Mouse (Mus musculus) CH12.LX (cell line): Measurements from ENCODE around the gene Olfr1320. TPM values are rescaled to one million over a fixed set of nuclear protein-coding genes. Genes with fewer than 3 reads are reported as not detected.
"Not testable (repeated sequence)": the region's sequence is repeated elsewhere in the genome, so short reads cannot be mapped to it uniquely, and the experiment has no call there.

Experiments
- DNase-seq: peaks from one replicate; pipeline ENCODE4 v3.0.0-alpha.2; 2013; ENCODE audit errors: extremely low read depth
- H3K27ac ChIP-seq: 2 replicates; pipeline ENCODE4 v1.5.1; 2012; ENCODE audit warnings: low read depth, mild to moderate bottlenecking, control low read depth, moderate library complexity; ENCODE audit not compliant: insufficient read depth
- H3K27me3 ChIP-seq: replicated peaks from 2 replicates; pipeline ENCODE3; 2012; ENCODE audit warnings: inconsistent platforms
- H3K36me3 ChIP-seq, 2 experiments: replicated peaks in 1 of 2; 2 replicates each; pipeline versions ENCODE3 to v1.6.1; 2012; ENCODE audit warnings: inconsistent platforms in 1 of 2, low read length in 1 of 2, mild to moderate bottlenecking in 1 of 2, mixed read lengths in 1 of 2, moderate library complexity in 1 of 2; ENCODE audit not compliant: control insufficient read depth in 1 of 2, insufficient read depth in 1 of 2
- H3K4me1 ChIP-seq, 2 experiments: 2 replicates each; pipeline ENCODE4 v1.6.1; 2012; ENCODE audit warnings: inconsistent platforms in 1 of 2, moderate library complexity in 1 of 2; ENCODE audit not compliant: insufficient read depth in 2 of 2, control insufficient read depth in 1 of 2
- H3K4me2 ChIP-seq: 2 replicates; pipeline ENCODE4 v1.6.1; 2012; ENCODE audit warnings: low read depth, mild to moderate bottlenecking, control low read depth; ENCODE audit not compliant: poor library complexity, insufficient read depth, severe bottlenecking
- H3K4me3 ChIP-seq, 3 experiments: fragments of 150-350 bp in 1 of 3; sonication (generic) in 1 of 3; replicated peaks in 1 of 3; 2 replicates each; pipeline versions ENCODE3 to v1.5.1; 2011 to 2012; ENCODE audit warnings: low read depth in 2 of 3, low read length in 2 of 3, mild to moderate bottlenecking in 2 of 3, moderate library complexity in 2 of 3, control low read depth in 1 of 3, improper control_type of control experiment in 1 of 3, inconsistent platforms in 1 of 3, mixed read lengths in 1 of 3; ENCODE audit not compliant: poor library complexity in 1 of 3
- H3K79me2 ChIP-seq: replicated peaks from 2 replicates; pipeline ENCODE4 v1.6.1; 2012; ENCODE audit warnings: mild to moderate bottlenecking, moderate library complexity; ENCODE audit not compliant: control insufficient read depth, poor library complexity, insufficient read depth, severe bottlenecking; ENCODE audit errors: extremely low read depth
- H3K9ac ChIP-seq: 2 replicates; pipeline ENCODE4 v1.6.1; 2012; ENCODE audit warnings: low read depth, mild to moderate bottlenecking, control low read depth, moderate library complexity; ENCODE audit not compliant: insufficient read depth
- H3K9me3 ChIP-seq: replicated peaks from 2 replicates; pipeline ENCODE3; 2012; ENCODE audit warnings: low read length, inconsistent platforms, mixed read lengths
- BHLHE40 ChIP-seq: IDR thresholded peaks from 2 replicates; pipeline ENCODE4 v1.6.1; 2011; ENCODE audit warnings: mild to moderate bottlenecking, low read depth, low read length, improper control_type of control experiment
- CHD1 ChIP-seq: IDR thresholded peaks from 2 replicates; pipeline ENCODE4 v1.6.1; 2012; ENCODE audit warnings: low read depth, low read length, improper control_type of control experiment, inconsistent platforms
- E2F4 ChIP-seq: IDR thresholded peaks from 2 replicates; pipeline ENCODE4 v1.6.1; 2011; ENCODE audit warnings: low read depth, low read length, improper control_type of control experiment; ENCODE audit not compliant: insufficient replicate concordance
- ELF1 ChIP-seq: IDR thresholded peaks from 2 replicates; pipeline ENCODE4 v1.6.1; 2014; ENCODE audit warnings: low read depth, mild to moderate bottlenecking, inconsistent platforms, low read length, improper control_type of control experiment
- EP300 ChIP-seq: IDR thresholded peaks from 2 replicates; pipeline ENCODE4 v1.6.1; 2011; ENCODE audit warnings: low read length, improper control_type of control experiment
- IRF4 ChIP-seq: IDR thresholded peaks from 2 replicates; pipeline ENCODE4 v1.6.1; 2014; ENCODE audit warnings: low read depth, mild to moderate bottlenecking, inconsistent platforms, low read length, improper control_type of control experiment
- JUN ChIP-seq: IDR thresholded peaks from 2 replicates; pipeline ENCODE4 v1.6.1; 2011; ENCODE audit warnings: low read depth, mild to moderate bottlenecking, low read length, improper control_type of control experiment, moderate library complexity; ENCODE audit not compliant: insufficient read depth
- JUND ChIP-seq: conservative IDR thresholded peaks from 2 replicates; pipeline ENCODE4 v1.6.1; 2011; ENCODE audit warnings: low read depth, low read length, improper control_type of control experiment
- KAT2A ChIP-seq: IDR thresholded peaks from 2 replicates; pipeline ENCODE4 v1.6.1; 2012; ENCODE audit warnings: low read length, improper control_type of control experiment, inconsistent platforms; ENCODE audit not compliant: insufficient replicate concordance
- MAFK ChIP-seq: IDR thresholded peaks from 2 replicates; pipeline ENCODE4 v1.6.1; 2011; ENCODE audit warnings: low read length, improper control_type of control experiment; ENCODE audit not compliant: insufficient replicate concordance
- POLR2A ChIP-seq: IDR thresholded peaks from 2 replicates; pipeline ENCODE4 v1.6.1; 2011; ENCODE audit warnings: low read depth, mild to moderate bottlenecking, improper control_type of control experiment, low read length
- RAD21 ChIP-seq: IDR thresholded peaks from 2 replicates; pipeline ENCODE4 v1.6.1; 2011; ENCODE audit warnings: low read depth, mild to moderate bottlenecking, low read length, improper control_type of control experiment, moderate library complexity
- TBP ChIP-seq: conservative IDR thresholded peaks from 2 replicates; pipeline ENCODE4 v1.6.1; 2011; ENCODE audit warnings: low read depth, low read length, improper control_type of control experiment
- TCF12 ChIP-seq: IDR thresholded peaks from 2 replicates; pipeline ENCODE4 v1.6.1; 2014; ENCODE audit warnings: low read depth, mild to moderate bottlenecking, inconsistent platforms, low read length, improper control_type of control experiment
- ZC3H11A ChIP-seq: IDR thresholded peaks from 2 replicates; pipeline ENCODE4 v1.6.1; 2012; ENCODE audit warnings: low read depth, mild to moderate bottlenecking, inconsistent platforms, low read length, improper control_type of control experiment
- ZKSCAN1 ChIP-seq: IDR thresholded peaks from 2 replicates; pipeline ENCODE4 v1.6.1; 2012; ENCODE audit warnings: low read depth, inconsistent platforms, low read length, improper control_type of control experiment, borderline replicate concordance
- ZNF384 ChIP-seq: IDR thresholded peaks from 2 replicates; pipeline ENCODE4 v1.6.1; 2012; ENCODE audit warnings: low read depth, low read length, improper control_type of control experiment, inconsistent platforms
- dilution Hi-C: fragments of 300-500 bp; cut with MboI; formaldehyde crosslinking; loops from 2 replicates; pipeline ENCODE4 v1.14.3; 2020; ENCODE audit warnings: low sequenced_read_pairs; ENCODE audit not compliant: extremely low pct_unique_long_range_greater_than_20kb, extremely low pct_ligation_motif_present
- in situ Hi-C: fragments of 300-500 bp; cut with MboI; formaldehyde crosslinking; loops from 3 replicates; pipeline ENCODE4 v1.14.3; 2019; ENCODE audit warnings: low sequenced_read_pairs, low pct_ligation_motif_present, low pct_unique_long_range_greater_than_20kb, mixed read lengths
- polyA plus RNA-seq: library from polyadenylated mRNA; unstranded; fragments of >175 nt; gene quantifications from 2 replicates; pipeline ENCODE4 v1.2.1, GENCODE M21; 2012; ENCODE audit warnings: low read depth; ENCODE audit not compliant: insufficient read length
- total RNA-seq, 2 experiments: library from RNA; depleted of rRNA; stranded (reverse); fragments of 300-350 nt in 1 of 2; fragments of >200 nt in 1 of 2; gene quantifications; 2 replicates each; pipeline ENCODE4 v1.2.3; 2012 to 2014

The Olfr1320 gene
- total RNA-seq (2012; rRNA removed) = not detected in 2 replicates
- total RNA-seq (2014; rRNA removed) = not detected in 2 replicates
- polyA plus RNA-seq = not detected in 2 replicates

GRCm38 (mm10) chrX:49672033-49672432 is at the start of gene Olfr1320:
Gene Olfr1320 (plus strand): TSS chrX:49672333.
- no peaks in the 10 kb centered on the region for H3K79me2 ChIP-seq
- DNase-seq = no peak
- in situ Hi-C loops = no loop called here
- no peaks in the 10 kb centered on the region for H3K27me3 ChIP-seq
- H3K4me3 ChIP-seq = no peak within 1 kb of the TSS
- H3K4me2 ChIP-seq = no peak within 1 kb of the TSS
- no peak within 1 kb of the TSS for H3K27ac ChIP-seq
- dilution Hi-C loops = no loop called here
- H3K36me3 ChIP-seq = no peaks in the 10 kb centered on the region
- H3K9me3 ChIP-seq = no peaks in the 10 kb centered on the region
- no peaks in the 10 kb centered on the region for H3K4me1 ChIP-seq
- TF ChIP-seq TBP = no peak
- no peak for TF ChIP-seq ZNF384
- no peak for TF ChIP-seq ELF1
- no peak for TF ChIP-seq EP300
- no peak for TF ChIP-seq JUN
- no peak within 1 kb of the TSS for H3K9ac ChIP-seq

GRCm38 (mm10) chrX:49627566-49627965 is 44.6 kb upstream of the Olfr1320 start:
- Histone ChIP-seq H3K4me2 (no peak overlapping the region), H3K4me3 (no peak overlapping the region), H3K4me1 (no peaks in the 10 kb centered on the region; a peak in 1 of 4 replicates), H3K27me3 (no peaks in the 10 kb centered on the region), H3K79me2 (no peaks in the 10 kb centered on the region), H3K9ac (no peak overlapping the region), H3K36me3 (no peaks in the 10 kb centered on the region), H3K27ac (no peak overlapping the region), H3K9me3 (no peaks in the 10 kb centered on the region)
- in situ Hi-C loops (no loop called here), dilution Hi-C loops (no loop called here)
- TF ChIP-seq RAD21 (no peak), E2F4 (no peak), ZKSCAN1 (no peak), TCF12 (no peak), BHLHE40 (no peak), JUND (no peak), MAFK (no peak)
- no peak for DNase-seq

GRCm38 (mm10) chrX:49631195-49631594 is 40.9 kb upstream of the Olfr1320 start:
- H3K4me2 ChIP-seq = no peak overlapping the region
- H3K36me3 ChIP-seq = no peaks in the 10 kb centered on the region
- H3K79me2 ChIP-seq = no peaks in the 10 kb centered on the region
- H3K4me3 ChIP-seq = no peak overlapping the region
- H3K9me3 ChIP-seq = no peaks in the 10 kb centered on the region
- no peaks in the 10 kb centered on the region for H3K27me3 ChIP-seq
- no peak overlapping the region for H3K27ac ChIP-seq
- DNase-seq = no peak
- H3K9ac ChIP-seq = no peak overlapping the region
- H3K4me1 ChIP-seq = no peaks in the 10 kb centered on the region; a peak in 1 of 4 replicates
- in situ Hi-C loops = no loop called here
- dilution Hi-C loops = no loop called here
- TF ChIP-seq POLR2A = no peak
- TF ChIP-seq ZC3H11A = no peak
- TF ChIP-seq IRF4 = peak; percentile 77
- peak; percentile 26; the same call in 1 of the 2 replicates for TF ChIP-seq EP300
- TF ChIP-seq BHLHE40 = peak; percentile 29; the same call in 1 of the 2 replicates
- TF ChIP-seq KAT2A = no peak
- TF ChIP-seq CHD1 = peak; percentile 82; the same call in 1 of the 2 replicates

- dilution Hi-C loops, H3K4me3 ChIP-seq, in situ Hi-C loops: not testable (repeated sequence)
Observed at GRCm38 (mm10) chrX:49660781-49661180, 11.4 kb upstream of the Olfr1320 start.

More at GRCm38 (mm10) chrX:49660781-49661180, 11.4 kb upstream of the Olfr1320 start:
- not testable (repeated sequence) for H3K27ac ChIP-seq, H3K9ac ChIP-seq, H3K9me3 ChIP-seq, H3K4me2 ChIP-seq, H3K27me3 ChIP-seq, H3K79me2 ChIP-seq, DNase-seq, H3K36me3 ChIP-seq, H3K4me1 ChIP-seq
